Comparison of ENCODE assay signal across 8 mouse cellular contexts in genomic region chr16:27468731-27469130, GRCm38 (mm10).
DNase-seq lines count a peak whose midpoint lies in the region; ATAC-seq and TF ChIP-seq lines count a peak whose summit lies in the region.

No protein-coding gene starts in this region.

- H3K9ac ChIP-seq in kidney, embryonic 14.5 days (ENCODE audit: low read depth, low read length), result no peak overlapping the region
- no peak overlapping the region for H3K9ac ChIP-seq in midbrain, postnatal 0 days (replicated peaks; ENCODE audit: low read length, poor library complexity, severe bottlenecking)

- DNase-seq in kidney, adult 8-10 months, result no peak
- DNase-seq in adrenal gland, postnatal 14 days, result peak; percentile 48
- DNase-seq in embryonic facial prominence, embryonic 10.5 days (ENCODE audit: low spot score), result peak; percentile 47
- DNase-seq in kidney, postnatal 14 days, result peak; percentile 6
- peak; percentile 77 for DNase-seq in midbrain, postnatal 0 days (ENCODE audit: low spot score)
- DNase-seq in ovary, adult 18-20 months (ENCODE audit: low spot score), result no peak

- peak; percentile 64; the same call in 1 of the 2 replicates for ATAC-seq in kidney, embryonic 14.5 days (ENCODE audit: low FRiP score, low TSS enrichment)
- peak; percentile 71 for ATAC-seq in CD4-positive, CD25-positive, alpha-beta regulatory T cell, adult 4 months
- ATAC-seq in midbrain, postnatal 0 days (ENCODE audit: low FRiP score), result no peak

- H3K27me3 ChIP-seq in kidney, embryonic 14.5 days (ENCODE audit: control insufficient read depth, insufficient read depth, low read length), result no peaks in the 10 kb centered on the region
- no peaks in the 10 kb centered on the region for H3K27me3 ChIP-seq in embryonic facial prominence, embryonic 10.5 days (replicated peaks; ENCODE audit: low read depth, poor library complexity, severe bottlenecking)
- no peaks in the 10 kb centered on the region for H3K27me3 ChIP-seq in midbrain, postnatal 0 days (ENCODE audit: insufficient read depth, low read length)

- 25% methylated on average over 5 of the region's 5 CpGs for WGBS in kidney, embryonic 14.5 days
- 29% methylated on average over 5 of the region's 5 CpGs for WGBS in embryonic facial prominence, embryonic 10.5 days
- WGBS in midbrain, postnatal 0 days, result 26% methylated on average over 5 of the region's 5 CpGs

- H3K27ac ChIP-seq in kidney, embryonic 14.5 days (ENCODE audit: low read depth, low read length), result no peak overlapping the region
- no peak overlapping the region for H3K27ac ChIP-seq in embryonic facial prominence, embryonic 10.5 days (replicated peaks)
- H3K27ac ChIP-seq in midbrain, postnatal 0 days (ENCODE audit: low read depth, low read length), result no peak overlapping the region

- H3K9me3 ChIP-seq in kidney, embryonic 14.5 days (ENCODE audit: control insufficient read depth, low read length), result no peaks in the 10 kb centered on the region
- H3K9me3 ChIP-seq in embryonic facial prominence, embryonic 10.5 days, result no peaks in the 10 kb centered on the region
- no peaks in the 10 kb centered on the region for H3K9me3 ChIP-seq in midbrain, postnatal 0 days (ENCODE audit: low read length)

- no peak overlapping the region for H3K4me3 ChIP-seq in kidney, embryonic 14.5 days (ENCODE audit: low read length)
- H3K4me3 ChIP-seq in embryonic facial prominence, embryonic 10.5 days, result no peak overlapping the region
- H3K4me3 ChIP-seq in midbrain, postnatal 0 days (ENCODE audit: low read depth, low read length), result no peak overlapping the region

- TF ChIP-seq CTCF in midbrain, postnatal 0 days (IDR thresholded peaks at IDR 0.05), result peak; percentile 94

- H3K4me2 ChIP-seq in kidney, embryonic 14.5 days (replicated peaks; ENCODE audit: low read depth, low read length), result no peak overlapping the region
- H3K4me2 ChIP-seq in midbrain, postnatal 0 days (ENCODE audit: low read depth, low read length, poor library complexity, severe bottlenecking), result no peak overlapping the region

- no peaks in the 10 kb centered on the region for H3K4me1 ChIP-seq in kidney, embryonic 14.5 days (ENCODE audit: control insufficient read depth, insufficient read depth, low read length)
- no peaks in the 10 kb centered on the region for H3K4me1 ChIP-seq in embryonic facial prominence, embryonic 10.5 days
- no peaks in the 10 kb centered on the region for H3K4me1 ChIP-seq in midbrain, postnatal 0 days (ENCODE audit: insufficient read depth, low read length)

- no peaks in the 10 kb centered on the region for H3K36me3 ChIP-seq in kidney, embryonic 14.5 days (ENCODE audit: control insufficient read depth, insufficient read depth, low read length)
- H3K36me3 ChIP-seq in embryonic facial prominence, embryonic 10.5 days (replicated peaks), result no peaks in the 10 kb centered on the region
- no peaks in the 10 kb centered on the region for H3K36me3 ChIP-seq in midbrain, postnatal 0 days (ENCODE audit: insufficient read depth, low read length)

Comparison
In these comparisons a context has a peak if more than half of its experiments do, and no peak if none do; other contexts are left out.
1. DNase-seq: peak in adrenal gland, postnatal 14 days (single experiment), embryonic facial prominence, embryonic 10.5 days (single experiment), kidney, postnatal 14 days (single experiment) and midbrain, postnatal 0 days (single experiment); none in kidney, adult 8-10 months (0 of 2) and ovary, adult 18-20 months (single experiment).